Mouse (Mus musculus): ENCODE measurements at regions not wholly inside any gene's neighbourhood (a gene's known extent, or its start where the extent isn't known, plus 50 kb on each side); places are given as distances from the start of the nearest gene placed in this dataset.

DNA sequence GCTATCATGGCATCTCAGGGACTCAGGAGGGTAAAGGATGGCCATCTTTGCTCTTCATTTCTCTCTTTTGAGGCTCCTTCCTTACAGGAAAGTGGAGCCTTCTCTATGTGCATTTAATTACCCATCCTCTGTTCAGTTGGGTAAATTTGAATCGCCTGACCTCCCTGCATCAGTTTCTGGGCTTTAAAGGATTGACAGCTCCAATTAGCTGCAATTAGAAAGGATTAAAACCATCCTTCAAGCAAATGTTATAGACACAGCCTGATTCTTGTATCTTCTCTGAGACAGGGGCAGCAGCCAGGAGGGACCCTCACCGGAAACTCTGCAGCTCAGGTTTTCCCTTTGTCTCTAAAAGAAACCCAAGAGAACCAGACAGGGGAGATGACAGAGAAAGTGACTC lies 345.3 kb downstream of the Gm9195 start:
- TF ChIP-seq TBP (conservative IDR thresholded peaks at IDR 0.05; ENCODE audit: low read depth, low read length): no peak
- TF ChIP-seq CTCF (conservative IDR thresholded peaks at IDR 0.05 in 1 of 2, IDR thresholded peaks at IDR 0.05 in 1 of 2; ENCODE audit: low read depth in 2 of 2, low read length in 2 of 2): no peak
- TF ChIP-seq POLR2A (IDR thresholded peaks at IDR 0.05; ENCODE audit: low read depth, low read length): no peak
- TF ChIP-seq ZC3H11A (IDR thresholded peaks at IDR 0.05; ENCODE audit: low read depth, low read length): no peak
- no peak for TF ChIP-seq POLR2AphosphoS2 (IDR thresholded peaks at IDR 0.05; ENCODE audit: low read depth, low read length)
- no peak for TF ChIP-seq SIN3A (IDR thresholded peaks at IDR 0.05; ENCODE audit: low read length)
- no peak for TF ChIP-seq MAFK (IDR thresholded peaks at IDR 0.05; ENCODE audit: insufficient replicate concordance, low read length)
- no peak for TF ChIP-seq KAT2A (IDR thresholded peaks at IDR 0.05; ENCODE audit: insufficient replicate concordance, low read length)
